Mouse (Mus musculus) kidney, embryonic 15.5 days (tissue): Measurements from ENCODE around the gene Wnt11. TPM values are rescaled to one million over a fixed set of nuclear protein-coding genes. Genes with fewer than 3 reads are reported as not detected.

Source experiments
- ATAC-seq: fragments of 200-750 bp; cut with Nextera tagmentation; replicated peaks from 2 replicates; pipeline ENCODE4 v1.8.0; 2017; ENCODE audit warnings: moderate TSS enrichment; ENCODE audit not compliant: low FRiP score
- H3K27ac ChIP-seq: fragments of 300-500 bp; sonication (generic); 2 replicates; pipeline ENCODE4 v1.5.1; 2015; ENCODE audit warnings: mild to moderate bottlenecking, inconsistent platforms
- H3K27me3 ChIP-seq: fragments of 300-500 bp; sonication (generic); 2 replicates; pipeline ENCODE4 v1.6.1; 2015; ENCODE audit warnings: inconsistent platforms
- H3K36me3 ChIP-seq: fragments of 300-500 bp; sonication (generic); 2 replicates; pipeline ENCODE4 v1.6.1; 2015; ENCODE audit warnings: inconsistent platforms
- H3K4me1 ChIP-seq: fragments of 300-500 bp; sonication (generic); 2 replicates; pipeline ENCODE4 v1.6.1; 2015; ENCODE audit warnings: inconsistent platforms
- H3K4me2 ChIP-seq: fragments of 300-500 bp; sonication (generic); 2 replicates; pipeline ENCODE4 v1.6.1; 2015; ENCODE audit warnings: moderate library complexity, mild to moderate bottlenecking, inconsistent platforms
- H3K4me3 ChIP-seq: fragments of 300-500 bp; sonication (generic); replicated peaks from 2 replicates; pipeline ENCODE4 v1.5.1; 2015; ENCODE audit warnings: mild to moderate bottlenecking, inconsistent platforms
- H3K9ac ChIP-seq: fragments of 300-500 bp; sonication (generic); 2 replicates; pipeline ENCODE4 v1.6.1; 2015; ENCODE audit warnings: mild to moderate bottlenecking, inconsistent platforms
- H3K9me3 ChIP-seq: fragments of 300-500 bp; sonication (generic); replicated peaks from 2 replicates; pipeline ENCODE4 v1.6.1; 2016; ENCODE audit warnings: inconsistent platforms
- WGBS: fragments of 180-500 bp; shearing (Covaris S2); methylation state at CpG from one replicate; pipeline ENCODE4 v1.1.7; 2015; ENCODE audit warnings: mixed read lengths; 5-methylcytosine and 5-hydroxymethylcytosine counted together
- polyA plus RNA-seq: library from polyadenylated mRNA; unstranded; fragments of >200 nt; fragmentation: Nextera tagmentation; extraction: Ambion mirVana; gene quantifications from 2 replicates; pipeline ENCODE4 v1.2.1, GENCODE M21; 2015

Wnt11 gene
- polyA plus RNA-seq = 35.5 and 36.9 TPM in 2 replicates

DNA sequence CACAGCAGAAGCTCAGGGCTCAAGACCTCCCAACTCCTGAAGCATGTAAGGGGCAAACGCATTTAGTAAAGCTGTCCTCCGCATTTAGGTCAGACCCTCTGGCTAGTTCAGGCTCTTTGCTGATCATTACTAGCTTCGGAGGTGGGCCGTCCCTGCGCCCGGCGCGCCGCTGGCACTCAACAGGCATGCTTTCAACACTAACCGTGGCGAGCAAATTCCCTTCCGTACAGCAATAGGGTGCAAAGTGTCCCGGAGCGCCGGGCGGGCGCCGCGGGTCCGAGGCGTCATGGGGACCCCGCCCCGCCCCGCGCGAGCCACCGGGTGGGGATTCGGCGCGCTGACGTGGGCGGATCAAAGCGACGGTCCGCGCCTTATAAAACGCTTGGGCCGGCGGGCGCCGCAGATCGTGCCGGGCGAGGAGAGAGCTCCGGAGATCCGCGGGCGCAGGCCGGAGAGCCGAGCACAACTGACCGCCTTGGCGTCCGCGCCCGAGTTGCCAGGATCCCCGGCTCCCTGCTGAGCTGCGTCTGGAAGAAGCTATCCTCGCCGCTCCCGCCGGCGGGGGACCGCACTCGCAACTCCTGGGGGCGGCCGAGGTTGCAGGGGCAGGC lies at the start of gene Wnt11:
Gene Wnt11 (plus strand): TSS at position 402 of the 611 bp plus-strand sequence.
- peaks cover 95% of the 10 kb centered on the region for H3K27me3 ChIP-seq
- under 1% methylated on average over 59 of the region's 66 CpGs for WGBS
- no peak for ATAC-seq

DNA sequence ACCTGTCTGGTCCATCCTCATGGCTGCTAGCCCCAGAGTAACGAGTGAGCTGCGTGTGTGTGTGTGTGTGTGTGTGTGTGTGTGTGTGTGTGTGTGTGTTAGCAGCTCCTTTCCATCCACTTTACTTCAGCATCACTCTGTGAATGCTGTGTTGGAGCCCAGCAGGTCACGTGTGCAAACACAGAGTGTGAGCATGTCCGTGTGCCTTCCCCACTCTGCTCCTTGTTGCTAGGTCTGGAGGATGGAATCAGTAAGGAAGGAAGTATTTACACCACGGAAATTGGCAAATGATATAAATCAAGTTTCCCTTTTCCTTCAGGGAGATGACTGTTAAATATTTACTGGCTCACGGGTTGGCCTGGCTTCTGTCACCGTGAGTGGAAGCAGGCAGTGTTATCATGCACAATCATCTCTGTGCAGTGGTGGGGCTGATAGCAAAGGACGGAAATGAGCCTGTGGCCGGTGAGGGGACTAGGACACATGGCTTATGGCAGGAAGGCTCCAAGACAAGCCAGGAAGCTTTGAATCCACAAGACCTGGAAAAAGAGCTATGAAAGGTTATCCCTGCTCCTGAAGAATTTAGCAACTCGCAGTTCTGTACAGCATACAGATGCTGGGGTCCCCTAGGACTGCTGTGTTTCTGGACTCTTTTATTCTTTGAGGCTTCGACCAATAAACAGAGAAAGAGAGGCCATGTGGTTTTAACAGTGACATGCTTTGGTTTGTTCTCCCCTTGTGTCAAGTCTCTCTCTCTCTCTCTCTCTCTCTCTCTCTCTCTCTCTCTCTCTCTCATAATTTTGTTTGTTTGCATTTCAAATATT lies 47.9 kb upstream of the Wnt11 start:
- ATAC-seq = no peak
- peaks cover 19% of the 10 kb centered on the region for H3K27me3 ChIP-seq
- 38% methylated on average over 11 of the region's 11 CpGs for WGBS

More for the DNA sequence above, at the start of gene Wnt11:
- Histone ChIP-seq H3K4me3 (peak within 1 kb of the TSS; percentile 63), H3K4me1 (peaks cover 75% of the 10 kb centered on the region), H3K27ac (no peak within 1 kb of the TSS; the same call in 1 of the 2 replicates), H3K4me2 (peak within 1 kb of the TSS; percentile 96), H3K9me3 (no peaks in the 10 kb centered on the region), H3K36me3 (no peaks in the 10 kb centered on the region), H3K9ac (peak within 1 kb of the TSS; percentile 59)

DNA sequence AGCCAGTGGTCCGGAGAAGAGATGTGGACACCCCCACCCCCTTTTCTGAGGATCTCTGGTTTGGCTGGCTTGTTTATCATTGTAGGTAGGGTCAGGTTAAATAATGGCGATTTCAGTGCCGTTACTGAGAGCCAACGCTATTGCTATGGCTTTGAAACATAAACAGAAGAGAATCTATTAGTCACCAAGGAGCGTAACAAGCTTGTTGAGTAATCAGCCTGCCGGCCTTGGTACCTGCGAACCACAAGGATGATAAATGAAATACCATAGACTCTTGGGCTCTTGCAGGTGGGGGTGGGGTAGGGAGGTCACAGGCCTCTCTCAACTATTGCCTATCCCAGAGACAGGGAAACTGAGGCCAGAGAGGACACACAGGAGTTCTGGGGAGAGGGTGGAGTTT lies 46.2 kb upstream of the Wnt11 start:
- H3K4me1 ChIP-seq = peaks cover 40% of the 10 kb centered on the region
- no peak overlapping the region for H3K9ac ChIP-seq
- no peak overlapping the region for H3K27ac ChIP-seq
- 70% methylated on average over 7 of the region's 7 CpGs for WGBS
- no peak for ATAC-seq
- H3K4me3 ChIP-seq = no peak overlapping the region
- H3K4me2 ChIP-seq = no peak overlapping the region
- no peaks in the 10 kb centered on the region for H3K36me3 ChIP-seq
- H3K27me3 ChIP-seq = peaks cover 14% of the 10 kb centered on the region
- no peaks in the 10 kb centered on the region for H3K9me3 ChIP-seq

More for the DNA sequence above, 47.9 kb upstream of the Wnt11 start:
- peaks cover 49% of the 10 kb centered on the region for H3K4me1 ChIP-seq
- no peak overlapping the region for H3K9ac ChIP-seq
- H3K4me2 ChIP-seq = peak overlapping the region; percentile 5; the same call in 1 of the 2 replicates
- no peak overlapping the region for H3K4me3 ChIP-seq
- no peaks in the 10 kb centered on the region for H3K9me3 ChIP-seq
- H3K36me3 ChIP-seq = no peaks in the 10 kb centered on the region
- H3K27ac ChIP-seq = peak overlapping the region; percentile 67

- Histone ChIP-seq H3K27me3 (peaks cover 14% of the 10 kb centered on the region), H3K9ac (no peak overlapping the region), H3K27ac (no peak overlapping the region), H3K4me3 (no peak overlapping the region), H3K4me1 (peaks cover 40% of the 10 kb centered on the region), H3K9me3 (no peaks in the 10 kb centered on the region), H3K36me3 (no peaks in the 10 kb centered on the region), H3K4me2 (no peak overlapping the region)
- WGBS = 84% methylated on average over 4 of the region's 4 CpGs
- ATAC-seq = no peak
These were observed 45.8 kb upstream of the Wnt11 start for GRCm38 (mm10) chr7:98789121-98789520.

DNA sequence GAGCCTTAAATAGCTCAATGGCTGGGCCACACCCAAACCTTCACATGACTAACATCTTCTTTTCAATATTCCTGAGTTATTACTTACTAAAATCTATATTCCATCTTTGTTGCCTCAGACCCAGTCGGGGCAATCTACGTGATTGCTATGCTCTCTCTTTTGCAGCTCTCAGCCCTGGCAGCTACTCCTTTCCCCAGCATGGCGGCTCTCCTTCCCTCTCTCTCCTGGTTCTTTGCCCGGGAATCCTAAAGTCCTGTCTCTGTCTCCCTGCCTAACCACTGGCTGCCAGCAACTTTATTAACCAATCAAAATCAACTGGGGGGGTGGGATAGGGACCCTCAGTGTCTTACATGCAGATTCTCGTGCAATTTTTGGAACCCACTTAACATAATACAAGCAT lies 43.0 kb upstream of the Wnt11 start:
- H3K27me3 ChIP-seq = peaks cover 9% of the 10 kb centered on the region
- no peak overlapping the region for H3K9ac ChIP-seq
- no peaks in the 10 kb centered on the region for H3K36me3 ChIP-seq
- no peak overlapping the region for H3K4me3 ChIP-seq
- no peak for ATAC-seq
- H3K27ac ChIP-seq = no peak overlapping the region
- no peak overlapping the region for H3K4me2 ChIP-seq
- H3K9me3 ChIP-seq = no peaks in the 10 kb centered on the region
- 88% methylated on average over 5 of the region's 5 CpGs for WGBS
- H3K4me1 ChIP-seq = peaks cover 32% of the 10 kb centered on the region

DNA sequence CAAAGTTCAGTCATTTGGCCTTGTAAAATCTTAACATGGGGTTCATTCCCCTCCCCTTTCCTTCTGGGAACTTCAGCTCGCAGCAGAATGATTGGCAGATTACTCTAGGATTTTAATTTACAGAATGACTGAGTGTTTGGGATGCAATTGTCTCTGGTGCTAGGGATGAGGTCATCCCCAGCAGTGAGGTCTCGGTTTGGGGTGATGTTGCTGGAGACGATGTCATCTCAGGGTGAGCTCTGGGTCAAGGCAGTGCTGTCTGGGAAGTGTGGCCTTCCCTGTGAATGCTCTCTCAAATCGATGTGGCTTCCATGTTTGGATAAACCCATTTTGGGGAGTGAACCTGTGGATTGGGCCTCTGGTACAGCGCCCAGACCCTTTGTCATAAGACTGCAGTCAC lies 41.1 kb upstream of the Wnt11 start:
- Histone ChIP-seq H3K4me1 (peaks cover 36% of the 10 kb centered on the region), H3K4me3 (no peak overlapping the region), H3K36me3 (no peaks in the 10 kb centered on the region), H3K27ac (no peak overlapping the region), H3K4me2 (no peak overlapping the region), H3K9ac (no peak overlapping the region), H3K9me3 (no peaks in the 10 kb centered on the region), H3K27me3 (peaks cover 4% of the 10 kb centered on the region; the same call in 1 of the 2 replicates)
- 64% methylated on average over 5 of the region's 5 CpGs for WGBS
- ATAC-seq = no peak

- no peak for ATAC-seq
- 50% methylated on average over 3 of the region's 3 CpGs for WGBS
- H3K4me3 ChIP-seq = no peak overlapping the region
These were observed 40.5 kb upstream of the Wnt11 start for GRCm38 (mm10) chr7:98794444-98794843.

DNA sequence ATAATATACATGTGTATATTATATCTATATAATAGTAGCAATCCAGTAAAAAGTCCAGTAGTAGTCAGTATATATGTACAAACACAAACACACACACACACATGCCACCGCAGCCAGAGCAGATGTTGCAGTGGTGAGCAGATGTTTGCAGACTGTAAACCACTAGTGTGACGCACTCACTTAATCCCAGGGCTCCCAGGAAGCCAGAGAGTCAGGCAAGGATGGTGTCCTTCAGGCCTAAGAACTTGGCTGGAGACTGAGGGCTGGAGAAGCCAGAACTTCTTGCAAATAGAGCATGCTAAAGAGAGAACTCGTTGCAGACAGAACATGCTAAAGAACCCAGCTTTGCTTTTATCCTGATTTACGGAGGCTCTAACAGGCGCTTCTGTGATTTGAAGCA lies 39.3 kb upstream of the Wnt11 start:
- H3K4me2 ChIP-seq = no peak overlapping the region
- H3K27me3 ChIP-seq = 0 out of 2 replicates have a peak, but pooled peaks cover 4% of the 10 kb centered on the region
- H3K9ac ChIP-seq = no peak overlapping the region
- no peaks in the 10 kb centered on the region for H3K36me3 ChIP-seq
- no peak for ATAC-seq
- H3K4me3 ChIP-seq = no peak overlapping the region
- no peaks in the 10 kb centered on the region for H3K9me3 ChIP-seq
- peaks cover 36% of the 10 kb centered on the region for H3K4me1 ChIP-seq
- no peak overlapping the region for H3K27ac ChIP-seq
- 80% methylated on average over 5 of the region's 5 CpGs for WGBS

More at GRCm38 (mm10) chr7:98794444-98794843, 40.5 kb upstream of the Wnt11 start:
- Histone ChIP-seq H3K27ac (no peak overlapping the region), H3K9me3 (no peaks in the 10 kb centered on the region), H3K27me3 (0 out of 2 replicates have a peak, but pooled peaks cover 4% of the 10 kb centered on the region), H3K4me1 (peaks cover 32% of the 10 kb centered on the region), H3K4me2 (no peak overlapping the region), H3K9ac (no peak overlapping the region), H3K36me3 (no peaks in the 10 kb centered on the region)

DNA sequence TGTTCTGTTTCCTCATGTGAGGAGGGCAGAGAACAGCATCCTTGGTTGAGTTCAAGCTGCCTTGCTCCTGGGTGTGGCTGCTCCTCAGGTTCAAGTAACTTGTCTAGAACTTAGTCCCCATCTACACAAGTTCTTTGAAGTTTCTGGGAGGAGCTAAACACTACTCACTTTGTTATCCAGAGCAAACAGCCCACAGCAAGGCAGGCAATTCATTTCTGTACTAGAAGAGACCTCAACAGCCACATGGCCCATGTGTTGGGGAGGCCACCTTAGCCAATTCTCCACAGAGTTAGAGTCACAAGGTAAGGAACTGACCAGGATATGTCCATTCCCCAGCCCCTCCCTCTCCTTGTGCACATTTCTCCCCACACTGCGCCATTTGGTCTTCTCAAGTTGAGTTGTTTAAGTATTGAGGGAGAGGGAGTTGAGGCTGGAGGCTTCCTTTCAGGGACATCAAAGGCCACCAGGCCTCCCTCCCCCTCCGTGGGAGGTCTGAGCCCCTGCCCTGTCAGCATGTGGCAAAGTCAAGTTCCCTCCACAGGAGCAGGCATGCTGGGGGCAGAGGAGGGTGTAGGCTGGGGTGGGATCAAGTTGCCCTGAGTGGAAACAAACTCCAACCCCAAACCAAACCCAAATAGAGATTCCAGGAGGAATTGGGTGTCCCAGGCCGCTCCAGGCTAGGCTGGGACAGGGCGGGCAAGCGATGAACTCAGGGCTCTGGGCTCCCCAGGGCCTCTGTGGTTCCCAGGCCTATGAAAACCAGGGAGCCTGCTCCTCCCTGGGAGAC lies 37.4 kb upstream of the Wnt11 start:
- peak; percentile 63 for ATAC-seq
- Histone ChIP-seq H3K9me3 (no peaks in the 10 kb centered on the region), H3K27me3 (no peaks in the 10 kb centered on the region), H3K4me2 (no peak overlapping the region), H3K9ac (no peak overlapping the region), H3K4me1 (peaks cover 37% of the 10 kb centered on the region), H3K4me3 (no peak overlapping the region), H3K27ac (peak overlapping the region; percentile 45; the same call in 1 of the 2 replicates), H3K36me3 (no peaks in the 10 kb centered on the region)
- 29% methylated on average over 5 of the region's 5 CpGs for WGBS

GRCm38 (mm10) chr7:98798134-98798417 lies 36.8 kb upstream of the Wnt11 start:
- H3K4me3 ChIP-seq = no peak overlapping the region
- no peak overlapping the region for H3K4me2 ChIP-seq
- no peaks in the 10 kb centered on the region for H3K9me3 ChIP-seq
- H3K36me3 ChIP-seq = no peaks in the 10 kb centered on the region
- H3K9ac ChIP-seq = no peak overlapping the region
- peak overlapping the region; percentile 45; the same call in 1 of the 2 replicates for H3K27ac ChIP-seq
- ATAC-seq = peak; percentile 49
- 18% methylated on average over 3 of the region's 3 CpGs for WGBS
- H3K27me3 ChIP-seq = no peaks in the 10 kb centered on the region
- H3K4me1 ChIP-seq = peaks cover 37% of the 10 kb centered on the region

- Histone ChIP-seq H3K27ac (no peak overlapping the region), H3K4me1 (peaks cover 41% of the 10 kb centered on the region), H3K4me3 (no peak overlapping the region), H3K36me3 (no peaks in the 10 kb centered on the region), H3K4me2 (no peak overlapping the region), H3K9me3 (no peaks in the 10 kb centered on the region), H3K27me3 (no peaks in the 10 kb centered on the region), H3K9ac (no peak overlapping the region)
- ATAC-seq = no peak
- WGBS = 63% methylated on average over 8 of the region's 8 CpGs
These were observed 34.5 kb upstream of the Wnt11 start for GRCm38 (mm10) chr7:98800435-98800834.

GRCm38 (mm10) chr7:98801086-98801485 lies 33.8 kb upstream of the Wnt11 start:
- H3K4me3 ChIP-seq = no peak overlapping the region
- H3K9ac ChIP-seq = no peak overlapping the region
- peaks cover 42% of the 10 kb centered on the region for H3K4me1 ChIP-seq
- no peaks in the 10 kb centered on the region for H3K36me3 ChIP-seq
- no peak overlapping the region for H3K27ac ChIP-seq
- no peaks in the 10 kb centered on the region for H3K27me3 ChIP-seq
- no peak for ATAC-seq
- no peaks in the 10 kb centered on the region for H3K9me3 ChIP-seq
- 60% methylated on average over 7 of the region's 7 CpGs for WGBS
- no peak overlapping the region for H3K4me2 ChIP-seq
